Mouse (Mus musculus) megakaryocyte, embryonic 14.5 days (primary cell): Measurements from ENCODE around the gene Chrm1.

Source experiments
- FLI1 ChIP-seq: IDR thresholded peaks from 2 replicates; pipeline ENCODE4 v1.6.1; 2012; ENCODE audit warnings: low read length, inconsistent platforms, mixed read lengths
- GATA1 ChIP-seq: IDR thresholded peaks from 3 replicates; pipeline ENCODE4 v1.6.1; 2012; ENCODE audit warnings: mixed read lengths, low read length, inconsistent platforms, borderline replicate concordance

GRCm38 (mm10) chr19:8713997-8714652, 50.5 kb downstream of the Chrm1 start:
- TF ChIP-seq GATA1 (no peak), FLI1 (no peak)
